Mouse (Mus musculus) activated CD4-positive, CD25-positive, alpha-beta regulatory T cell, adult 4 months (primary cell): ENCODE measurements around the gene Pop5. TPM values are rescaled to one million over a fixed set of nuclear protein-coding genes. Genes with fewer than 3 reads are reported as not detected.

ENCODE experiments used
- ATAC-seq: one replicate; pipeline ENCODE4 v1.8.0; 2017
- polyA plus RNA-seq, 2 experiments: library from polyadenylated mRNA; unstranded; fragments of 100-300 nt; shearing (Covaris generic); gene quantifications; one replicate each; pipeline ENCODE4 v1.2.1; 2017

Pop5 gene
- 100 to 1,000 TPM; 122 to 135 TPM for polyA plus RNA-seq

GRCm38 (mm10) chr5:115235786-115236263, at the start of gene Pop5:
Gene Pop5, plus strand, starts transcription at chr5:115235836.
- ATAC-seq: peak; percentile 61

- ATAC-seq: no peak
These were observed 49.1 kb upstream of the Pop5 start for GRCm38 (mm10) chr5:115186371-115187073.

- peak; percentile 75 for ATAC-seq
These were observed 48.2 kb upstream of the Pop5 start for GRCm38 (mm10) chr5:115187188-115188131.

- ATAC-seq: no peak
These were observed 46.8 kb upstream of the Pop5 start for GRCm38 (mm10) chr5:115188824-115189223.

- no peak for ATAC-seq
These were observed 45.6 kb upstream of the Pop5 start for GRCm38 (mm10) chr5:115190081-115190480.

- no peak for ATAC-seq
These were observed 43.5 kb upstream of the Pop5 start for GRCm38 (mm10) chr5:115191880-115192827.

- ATAC-seq: no peak
These were observed 42.8 kb upstream of the Pop5 start for GRCm38 (mm10) chr5:115192828-115193195.

DNA sequence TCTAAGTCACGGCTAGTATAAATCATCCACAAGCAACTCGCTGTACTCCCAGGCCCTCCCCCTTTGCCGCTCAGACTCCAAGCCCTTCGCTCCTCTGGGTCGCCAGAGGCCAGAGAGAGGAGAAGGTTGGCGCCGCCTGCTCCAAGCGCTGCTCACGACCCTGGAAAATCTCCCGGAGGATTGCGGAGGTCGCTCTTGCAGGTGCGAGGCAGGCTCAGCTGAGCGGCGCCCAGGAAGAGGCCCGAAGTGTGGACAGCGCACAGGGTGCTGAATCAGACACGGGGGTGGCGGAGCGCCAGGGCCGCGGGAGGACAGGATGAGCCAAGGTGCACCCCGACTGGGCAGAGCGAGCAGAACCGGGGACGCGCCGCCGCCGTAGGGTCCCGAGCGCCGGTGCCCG, 42.4 kb upstream of the Pop5 start:
- ATAC-seq: peak; percentile 62

DNA sequence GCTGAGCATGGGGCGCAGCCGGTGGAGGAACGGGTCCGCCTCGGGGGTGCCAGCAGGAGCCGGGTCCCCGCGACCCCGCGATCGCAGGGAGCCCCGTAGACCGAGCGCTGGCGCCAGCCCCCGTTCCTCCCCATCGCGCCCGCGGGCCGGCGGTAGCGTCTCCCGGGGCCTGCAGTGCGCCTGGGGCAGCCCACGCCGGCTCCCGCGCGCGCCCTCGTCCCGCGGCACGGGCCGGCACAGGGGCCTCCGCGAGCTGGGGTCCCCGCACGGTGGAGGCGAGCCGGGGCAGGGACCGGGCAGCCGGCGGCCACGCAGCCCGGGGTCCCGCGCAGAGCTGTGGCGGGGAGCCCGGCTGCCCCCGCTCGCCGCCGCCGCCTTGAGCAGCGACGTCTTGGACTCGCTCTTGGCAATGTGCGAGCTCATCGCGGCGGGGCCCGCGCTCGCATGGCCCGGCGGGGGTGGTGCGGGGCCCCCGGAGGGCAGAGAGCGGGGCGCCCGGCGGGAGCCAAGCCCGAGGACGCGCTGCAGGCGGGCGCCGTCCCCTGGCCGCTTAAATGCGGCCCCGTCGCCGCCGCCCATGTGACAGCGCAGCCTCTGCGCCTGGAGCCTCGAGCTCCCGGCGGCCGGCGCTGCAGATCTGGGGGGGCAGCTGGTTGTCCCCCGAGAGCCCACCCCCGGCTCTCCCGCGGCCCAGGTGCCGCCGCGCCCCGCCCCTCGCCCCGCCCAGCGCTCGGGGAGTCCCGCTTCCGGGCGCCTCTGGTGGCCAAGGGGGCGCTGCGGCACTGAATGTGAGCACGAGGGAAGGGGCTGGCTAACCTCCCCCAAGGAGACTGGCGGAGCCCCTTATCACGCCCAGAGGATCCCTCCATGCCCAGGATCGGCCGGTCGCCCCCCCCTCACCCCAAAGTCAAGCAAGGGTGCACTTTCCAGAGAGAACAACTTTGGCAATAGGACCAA, 41.7 kb upstream of the Pop5 start, which contains the start of gene Cabp1:
Gene Cabp1 (minus strand): TSS at position 713 of the 957 bp plus-strand sequence.
- peak; percentile 45 for ATAC-seq

GRCm38 (mm10) chr5:115194626-115195221, 40.9 kb upstream of the Pop5 start:
- no peak for ATAC-seq

DNA sequence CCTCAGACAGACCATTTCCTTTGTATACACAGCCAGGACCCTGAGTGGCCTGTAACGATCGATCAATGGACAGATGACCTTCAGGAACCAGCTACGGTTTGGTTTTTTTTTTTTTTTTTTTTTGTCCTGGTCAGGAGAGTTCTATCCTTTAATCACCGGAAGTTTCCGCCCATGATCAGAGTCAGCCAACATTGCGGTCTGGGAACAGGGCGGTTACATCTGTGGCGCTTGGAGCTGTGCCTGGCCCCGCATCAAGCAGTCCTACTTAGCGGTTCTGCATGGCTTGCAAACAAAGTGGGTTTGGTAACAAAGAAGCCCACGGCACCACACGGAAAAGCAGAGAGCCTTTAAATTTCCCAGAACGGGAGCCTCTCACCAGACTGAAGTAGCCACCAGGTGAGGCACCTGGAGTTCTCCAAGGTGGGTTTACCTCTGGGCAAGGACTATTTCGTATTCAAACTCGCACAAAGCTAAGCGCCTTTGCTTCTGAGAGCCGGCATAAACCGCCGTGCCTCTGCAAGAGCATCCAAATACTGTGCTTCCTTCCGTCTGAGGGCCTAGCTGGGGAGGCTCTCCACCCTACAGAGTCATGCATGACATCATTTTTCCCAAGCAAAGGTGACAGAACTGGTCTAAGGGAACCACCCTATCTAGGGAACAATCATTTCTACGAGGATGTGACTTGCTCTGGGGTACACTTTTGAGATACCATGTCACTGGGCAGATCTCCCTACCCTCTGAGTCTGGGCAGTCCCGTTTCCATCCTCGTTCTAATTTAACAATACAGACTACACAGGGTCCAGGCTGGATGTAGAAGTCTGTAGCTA, 31.7 kb upstream of the Pop5 start:
- no peak for ATAC-seq

DNA sequence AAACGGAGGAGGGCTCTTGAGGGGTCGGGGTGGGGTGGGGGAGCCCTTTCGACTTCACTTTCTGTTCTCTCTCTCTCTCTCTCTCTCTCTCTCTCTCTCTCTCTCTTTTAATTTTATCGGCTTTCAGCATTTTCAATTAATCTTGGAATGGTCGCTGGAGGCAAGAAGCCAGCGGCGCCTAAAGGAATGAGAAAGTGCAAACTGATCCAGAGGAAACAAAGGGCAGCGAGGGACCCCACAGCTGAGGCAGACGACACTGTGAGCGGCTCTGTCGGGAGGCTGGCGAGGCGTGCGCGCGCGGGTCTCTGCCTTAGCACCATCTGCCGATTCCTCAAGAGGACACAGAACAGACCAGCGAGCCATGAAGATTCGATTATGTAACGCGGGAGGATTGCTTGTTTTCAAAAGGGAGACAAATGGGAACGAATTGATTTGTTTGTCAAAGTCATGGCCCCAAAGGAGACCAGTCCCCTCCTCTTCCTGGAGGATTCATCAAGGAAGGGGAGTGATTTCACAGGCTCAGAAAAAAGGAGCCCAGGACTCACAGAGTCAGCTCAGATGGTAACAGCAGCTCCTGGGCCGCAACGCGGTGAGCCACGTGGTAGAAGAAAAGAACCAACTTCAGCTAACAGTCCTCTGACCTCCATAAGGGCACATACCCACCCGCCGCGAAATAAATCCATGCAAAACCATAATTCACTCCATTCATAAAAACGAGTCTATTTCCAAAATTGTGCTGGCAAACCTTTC, 30.9 kb upstream of the Pop5 start:
- no peak for ATAC-seq

- ATAC-seq: no peak
These were observed 28.4 kb upstream of the Pop5 start for GRCm38 (mm10) chr5:115207244-115207643.

DNA sequence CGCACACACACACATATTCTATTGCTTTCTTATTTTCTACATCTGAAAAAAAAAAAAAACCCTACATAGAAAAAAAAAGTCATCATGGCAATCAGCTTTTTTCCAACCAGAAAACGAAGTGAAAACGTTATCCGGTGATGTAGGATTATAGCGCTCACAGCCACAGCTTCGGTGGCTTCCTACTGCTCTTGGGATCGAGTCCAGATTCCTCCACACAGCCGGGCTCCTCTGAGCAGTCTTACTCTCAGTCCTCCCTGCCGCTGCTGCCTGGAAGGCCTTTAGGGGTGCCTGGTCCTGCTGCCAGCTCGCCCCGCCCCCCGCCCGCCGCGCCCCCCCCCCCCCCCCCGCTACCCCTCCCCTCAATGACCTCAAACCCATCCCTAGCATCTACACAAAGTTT, 27.7 kb upstream of the Pop5 start:
- ATAC-seq: no peak

DNA sequence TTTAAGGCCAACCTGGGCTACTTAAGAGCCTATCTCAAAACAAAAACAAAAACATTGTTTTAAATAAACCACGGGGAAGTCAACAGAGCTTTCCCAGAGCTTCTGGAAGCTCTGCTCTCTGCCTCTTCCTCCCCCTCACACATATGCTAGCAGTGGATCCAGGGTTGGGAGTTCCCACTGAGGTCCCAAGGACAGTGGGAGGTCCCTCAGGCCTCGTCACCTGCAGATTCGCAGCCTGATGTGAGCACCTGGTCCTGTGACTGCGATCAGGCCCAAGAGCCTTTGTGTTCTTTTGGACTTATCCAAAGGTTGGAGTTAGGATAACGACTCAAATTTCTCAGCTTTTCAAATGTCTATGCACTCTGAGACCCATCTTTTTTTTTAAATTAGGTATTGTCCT, 27.0 kb upstream of the Pop5 start:
- no peak for ATAC-seq

DNA sequence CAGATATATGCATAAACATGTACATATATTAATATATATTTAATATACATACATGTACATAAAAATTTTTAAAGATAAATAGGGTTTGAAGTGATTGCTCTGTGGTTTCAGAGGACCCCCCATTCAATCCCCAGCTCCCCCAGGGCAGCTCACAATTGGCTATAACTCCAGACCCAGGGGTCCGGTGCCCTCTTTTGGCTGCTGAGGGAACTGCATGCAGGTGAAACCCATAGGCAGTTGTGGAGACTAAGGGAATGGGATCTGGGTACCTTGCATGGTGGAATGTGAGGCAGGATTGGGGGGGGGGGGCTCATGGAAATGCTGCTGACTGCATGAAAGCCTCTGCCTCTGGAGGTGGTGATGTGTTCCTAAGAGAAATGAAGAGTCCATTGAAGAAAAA, 25.3 kb upstream of the Pop5 start:
- no peak for ATAC-seq

GRCm38 (mm10) chr5:115212451-115212850, 23.2 kb upstream of the Pop5 start:
- ATAC-seq: no peak

GRCm38 (mm10) chr5:115212861-115213260, 22.8 kb upstream of the Pop5 start:
- no peak for ATAC-seq

DNA sequence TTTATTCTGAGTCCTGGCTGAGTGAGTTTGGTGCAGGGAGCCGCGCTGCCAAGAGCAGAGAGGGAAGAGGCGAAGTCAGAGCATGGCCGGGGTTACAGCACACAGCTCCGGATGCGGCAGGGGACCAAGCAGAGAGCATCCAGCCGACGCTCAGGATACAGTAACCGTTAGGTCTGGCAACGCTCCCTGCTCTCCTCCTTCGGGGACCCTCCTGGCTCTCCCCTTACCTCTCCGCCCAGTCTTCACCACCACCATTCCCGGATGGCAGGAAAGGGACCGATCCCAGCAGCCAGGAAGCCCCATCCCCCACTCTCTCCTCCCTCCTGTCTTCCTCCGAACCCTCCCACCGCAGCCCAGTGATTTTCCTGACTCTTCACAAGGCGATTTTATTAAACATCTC, 20.8 kb upstream of the Pop5 start:
- no peak for ATAC-seq
